Mouse (Mus musculus): Measurements from ENCODE around the gene Enam.

- TF ChIP-seq GATA1 (IDR thresholded peaks at IDR 0.05; ENCODE audit: low read length) (no peak), TAL1 (IDR thresholded peaks at IDR 0.05; ENCODE audit: low read length) (no peak)
Observed at GRCm38 (mm10) chr5:88467471-88467870, 20.3 kb upstream of the Enam start.
